Mouse (Mus musculus) layer of hippocampus, postnatal 14 days (tissue): ENCODE results near the gene Mplkip. TPM values are rescaled to one million over a fixed set of nuclear protein-coding genes. Genes with fewer than 3 reads are reported as not detected.

Experiments
- DNase-seq, 2 experiments: peaks; one replicate each; pipeline ENCODE4 v3.0.0; 2021 to 2022; ENCODE audit warnings: low spot score in 2 of 2, mixed read lengths in 1 of 2
- long read RNA-seq, 2 experiments: library from polyadenylated mRNA; stranded (forward); transcript quantifications; one replicate each; pipeline ENCODE4 v2.0.0; 2021
- total RNA-seq, 2 experiments: library from RNA; stranded (reverse); gene quantifications; 2 replicates each; pipeline ENCODE4 v1.2.3; 2021

The Mplkip gene
- 10 to 100 TPM; 18.4 to 19.5 TPM for total RNA-seq
- long read RNA-seq, experiment 1, full-length matches to known transcripts = 17 of 17 reads
- long read RNA-seq, experiment 1, partial matches to known transcripts = 0 of 17 reads
- long read RNA-seq, experiment 1, other reads (novel, unspliced or antisense) = 0 of 17 reads
- long read RNA-seq, experiment 2, full-length matches to known transcripts = 23 of 23 reads
- long read RNA-seq, experiment 2, partial matches to known transcripts = 0 of 23 reads
- long read RNA-seq, experiment 2, other reads (novel, unspliced or antisense) = 0 of 23 reads

DNA sequence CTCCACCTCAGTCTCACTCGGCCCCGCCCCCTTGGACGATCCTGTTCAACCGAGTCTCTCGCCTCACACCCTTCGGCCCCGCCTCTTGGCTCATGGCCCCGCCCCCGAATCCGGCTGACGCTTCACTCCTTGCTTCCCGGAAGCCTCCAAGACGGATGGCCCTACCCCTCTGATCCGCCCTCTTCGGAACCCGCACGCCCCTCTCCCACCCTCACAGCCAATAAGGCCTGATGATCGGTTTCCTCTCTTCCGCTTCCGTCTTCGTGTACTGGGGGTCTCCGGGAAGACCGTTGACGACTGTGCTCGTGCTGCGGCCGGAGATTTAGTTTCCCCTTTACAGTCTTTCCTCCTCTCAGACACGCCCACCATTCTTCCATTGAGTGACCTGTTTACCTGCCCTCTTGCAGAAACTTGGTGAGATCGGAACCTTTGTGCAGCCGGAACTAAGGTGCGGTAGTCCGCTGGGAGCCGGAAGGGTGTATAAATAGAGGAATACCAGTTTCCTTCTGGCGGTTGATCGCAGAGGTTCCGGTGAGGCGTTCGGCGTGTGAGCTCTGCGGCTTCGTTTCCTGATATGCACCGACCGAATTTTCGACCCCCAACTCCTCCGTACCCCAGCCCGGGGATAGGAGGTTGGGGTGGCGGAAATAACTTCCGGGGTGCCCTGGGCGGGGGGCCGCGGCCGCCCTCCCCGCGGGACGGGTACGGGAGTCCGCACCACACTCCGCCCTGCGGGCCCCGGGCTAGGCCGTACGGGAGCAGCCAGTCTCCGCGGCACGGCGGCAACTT lies at the start of gene Mplkip, which contains the start of gene Sugct:
Mplkip (plus strand) TSS at position 282 of the 789 bp plus-strand sequence.
Sugct (minus strand) TSS at position 643 of the 789 bp plus-strand sequence.
- DNase-seq = peak; percentile 99 to 100

DNA sequence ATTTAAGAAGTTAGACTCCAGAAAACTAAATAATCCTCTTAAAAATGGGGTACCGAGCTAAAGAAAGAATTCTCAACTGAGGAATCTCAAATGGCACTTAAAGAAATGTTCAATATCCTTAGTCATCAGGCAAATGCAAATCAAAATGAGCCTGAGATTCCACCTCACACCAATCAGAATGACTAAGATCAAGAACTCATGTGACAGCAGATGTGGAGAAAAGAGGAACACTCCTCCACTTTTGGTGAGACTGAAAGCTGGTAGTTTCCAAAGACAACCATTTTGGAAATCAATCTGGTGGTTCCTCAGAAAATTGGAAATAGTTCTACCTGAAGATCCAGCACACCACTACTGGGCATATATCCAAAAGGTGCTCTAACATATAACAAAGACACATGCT lies 27.6 kb upstream of the Mplkip start:
- no peak for DNase-seq

DNA sequence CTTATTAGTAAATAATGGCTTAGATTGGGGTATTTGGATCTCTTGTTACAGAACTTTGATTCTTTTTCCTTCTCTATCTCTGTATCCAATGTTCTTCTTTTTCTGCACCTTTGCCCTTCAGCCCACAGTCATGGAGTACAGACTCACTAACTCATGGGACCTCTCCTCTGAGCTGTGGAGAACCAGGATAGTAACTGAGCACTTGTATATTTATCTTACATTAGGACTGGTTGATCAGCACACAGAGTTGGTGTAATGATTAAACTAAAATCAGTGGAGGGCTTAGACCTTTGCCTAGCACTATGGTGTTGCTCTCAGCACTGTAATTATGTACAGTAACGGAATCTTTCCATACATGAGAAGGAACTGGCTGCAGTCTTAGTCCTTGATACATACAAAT lies 23.9 kb upstream of the Mplkip start:
- no peak for DNase-seq

DNA sequence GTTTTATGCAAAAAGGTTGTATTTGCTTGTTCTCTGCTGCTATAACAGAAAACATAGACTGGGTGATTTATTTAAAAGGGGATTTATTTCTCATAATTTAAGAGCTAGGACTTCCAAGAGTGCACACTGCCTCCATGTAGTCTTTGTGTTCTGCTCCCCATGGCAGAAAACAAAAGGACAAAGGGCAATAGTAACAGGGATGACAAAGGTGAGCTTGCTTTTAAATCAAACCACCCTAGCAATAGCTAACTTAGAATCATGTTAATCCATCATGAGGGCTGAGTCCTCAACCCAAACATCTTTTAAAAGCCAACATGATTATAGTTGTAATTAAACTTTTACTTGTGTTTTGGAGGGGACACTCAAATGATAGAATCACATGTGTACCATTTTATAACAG lies 5.5 kb upstream of the Mplkip start:
- DNase-seq = no peak

DNA sequence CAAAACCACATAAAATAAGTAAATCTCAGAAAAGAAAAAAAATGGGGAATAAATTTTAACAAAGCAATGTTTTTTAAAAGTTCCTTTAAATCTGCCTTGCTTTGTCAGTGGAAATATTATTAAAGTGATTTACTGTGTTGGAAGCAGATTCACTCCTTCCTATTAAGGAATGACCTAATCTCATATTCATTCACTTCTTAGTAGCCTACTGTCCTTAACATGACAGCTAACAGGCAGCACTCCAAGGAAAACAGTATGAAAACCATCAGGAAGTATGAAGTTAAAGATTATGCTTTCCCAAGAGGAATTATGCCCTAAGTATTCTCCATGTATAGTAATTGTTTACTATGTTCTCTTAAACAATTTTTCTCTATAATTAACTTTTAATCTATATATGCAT lies 4.3 kb upstream of the Mplkip start:
- no peak for DNase-seq

DNA sequence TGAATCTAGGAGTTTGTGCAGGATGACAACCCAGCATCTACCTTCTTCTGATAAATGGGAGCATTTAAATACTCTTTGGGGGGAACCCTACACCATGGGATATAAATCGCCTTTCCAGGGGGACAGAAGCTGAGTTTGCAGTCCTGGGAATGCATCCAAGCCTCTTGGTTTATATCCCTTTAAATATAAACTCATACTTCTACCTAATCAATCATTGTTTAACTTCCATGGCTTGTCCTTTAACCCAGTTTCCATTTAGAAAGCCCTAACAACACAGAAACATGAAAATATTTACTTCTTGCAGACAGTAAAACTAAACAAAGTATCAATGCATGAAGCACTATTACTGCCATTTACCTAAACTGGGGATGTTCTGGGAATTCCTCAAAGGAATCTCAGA lies 3.6 kb upstream of the Mplkip start:
- no peak for DNase-seq

DNA sequence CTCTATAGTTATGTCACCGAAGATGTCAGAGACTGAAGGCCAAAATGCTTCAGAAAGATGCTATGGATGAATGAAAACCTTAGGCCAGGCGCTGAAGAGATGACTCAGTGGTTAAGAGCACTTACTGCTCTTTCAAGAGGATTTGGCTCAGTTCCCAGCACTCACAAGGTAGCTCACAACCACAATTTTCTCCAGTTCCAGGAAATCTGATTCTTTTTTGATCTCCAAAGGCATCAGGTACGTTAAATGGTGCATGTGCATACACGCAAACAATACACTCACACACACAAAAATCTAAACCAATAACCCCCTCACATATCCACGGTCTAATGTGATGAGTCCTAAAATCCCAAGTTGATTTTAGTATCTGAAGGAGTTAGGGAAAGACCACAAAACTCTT lies 1.2 kb upstream of the Mplkip start:
- DNase-seq = no peak

DNA sequence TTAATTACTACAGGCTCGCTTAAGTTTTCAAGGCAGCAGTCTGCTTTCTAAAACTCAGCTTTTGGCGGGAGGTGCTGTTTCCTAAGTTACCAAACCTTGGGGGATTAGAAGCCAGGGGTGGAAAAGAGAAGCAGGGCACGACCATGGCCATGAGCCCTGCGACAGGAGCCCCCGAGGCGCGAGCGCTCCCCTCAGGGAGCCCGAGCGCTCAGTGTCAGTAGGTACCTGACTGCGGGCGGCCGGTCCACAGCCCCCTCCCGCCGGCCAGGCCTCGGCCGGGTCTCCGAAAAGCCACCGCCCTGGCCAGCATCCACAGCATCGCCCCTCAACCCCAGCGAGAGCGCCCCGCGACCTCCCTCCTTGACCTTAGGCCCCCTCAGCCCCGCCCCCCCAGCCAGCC lies 578 bp upstream of the Mplkip start:
- no peak for DNase-seq

DNA sequence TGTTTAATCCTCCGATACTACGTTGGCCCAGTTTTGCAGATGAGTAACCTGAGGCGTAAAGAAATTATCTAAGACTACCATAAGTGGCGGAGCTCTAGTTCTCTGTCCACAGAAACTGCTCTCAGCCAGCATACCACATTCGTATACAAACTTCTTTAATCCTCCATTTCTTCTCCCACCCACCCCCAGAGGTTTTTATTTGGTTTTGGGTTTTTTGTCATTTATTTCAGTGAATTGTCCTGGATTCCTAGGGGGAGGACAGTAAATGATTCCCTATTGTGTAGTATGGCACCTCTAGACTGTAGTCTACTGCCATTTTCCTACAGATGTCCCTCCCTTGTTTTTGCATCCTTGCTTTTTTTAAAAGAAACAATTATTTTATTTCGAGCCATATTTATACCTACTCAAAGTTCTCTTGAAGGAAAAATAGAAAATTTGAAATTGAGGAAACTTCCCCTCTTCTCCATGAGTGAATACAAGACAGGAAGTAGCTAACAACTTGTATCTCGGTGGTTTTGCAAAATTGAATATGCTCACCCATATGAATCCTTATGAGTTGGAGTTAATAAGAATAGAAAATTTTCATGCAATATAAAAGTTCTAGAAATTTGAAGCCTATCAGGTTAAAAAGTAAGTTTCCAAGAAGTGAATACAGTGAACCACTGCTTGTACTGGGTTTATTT lies 1.0 kb downstream of the Mplkip start:
- no peak for DNase-seq

DNA sequence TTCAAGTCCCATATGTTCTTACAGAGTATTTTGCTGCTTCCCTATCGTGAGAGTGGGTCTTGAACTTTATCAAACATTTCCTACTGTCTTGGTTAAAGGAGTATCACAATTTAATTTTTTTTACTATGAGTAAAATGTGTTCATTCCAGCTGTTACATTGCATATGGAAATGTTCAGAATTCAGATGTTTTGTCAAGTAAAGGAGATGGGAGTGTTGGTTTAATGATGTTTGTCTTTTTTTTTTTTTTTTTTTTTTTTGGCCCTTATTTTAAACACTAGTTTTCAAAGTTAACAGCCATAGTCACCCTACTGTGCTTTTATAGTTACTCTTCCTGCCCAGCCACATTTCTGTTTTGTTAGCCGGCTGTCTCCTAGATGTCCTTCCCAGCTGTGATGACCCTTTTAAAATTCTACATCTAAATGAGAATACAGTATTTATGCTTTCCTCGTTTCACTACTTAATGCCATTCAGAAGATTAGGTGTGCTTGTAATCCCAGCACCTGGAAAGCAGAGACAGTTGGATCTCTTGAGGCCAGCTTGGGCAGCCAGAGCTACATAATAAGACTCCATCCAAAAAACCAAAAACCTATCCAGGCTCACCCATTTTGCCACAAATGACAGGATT lies 5.2 kb downstream of the Mplkip start:
- DNase-seq = no peak

DNA sequence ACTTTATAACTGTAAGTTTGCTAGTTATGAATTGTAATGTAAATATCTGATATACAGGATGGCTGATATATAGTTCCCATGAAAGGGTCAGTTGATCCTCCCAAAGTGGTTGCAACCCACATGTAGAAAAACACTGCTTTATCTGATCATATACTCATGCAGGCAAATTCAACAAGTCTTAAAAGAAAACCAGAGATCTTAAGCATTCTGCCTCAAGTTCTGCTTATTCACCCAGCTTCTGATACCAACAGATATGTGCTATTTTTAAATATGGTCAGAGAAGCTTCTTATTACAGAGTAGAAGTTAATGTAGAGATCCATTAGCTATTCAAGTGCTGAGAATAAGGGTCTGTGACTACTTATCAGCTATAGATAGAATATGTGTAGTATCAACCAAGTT lies 6.3 kb downstream of the Mplkip start:
- no peak for DNase-seq

DNA sequence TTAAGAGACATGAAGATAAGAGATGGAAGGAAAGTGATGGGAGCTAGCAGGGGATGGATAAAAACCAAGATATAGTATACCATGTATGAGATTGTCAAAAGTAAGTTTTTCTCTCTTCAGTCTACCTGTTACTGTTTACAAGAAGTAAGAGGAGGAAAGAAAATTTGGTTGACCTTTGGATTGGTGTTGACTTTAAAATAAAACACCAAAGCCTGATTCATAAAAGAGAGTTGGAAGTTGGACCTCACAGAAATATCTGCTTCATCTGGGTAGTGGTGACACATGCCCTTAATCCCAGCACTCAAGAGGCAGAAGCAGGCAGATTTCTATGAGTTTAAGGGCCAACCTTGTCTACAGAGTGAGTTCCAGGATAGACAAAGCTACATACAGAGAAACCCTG lies 7.3 kb downstream of the Mplkip start:
- no peak for DNase-seq

DNA sequence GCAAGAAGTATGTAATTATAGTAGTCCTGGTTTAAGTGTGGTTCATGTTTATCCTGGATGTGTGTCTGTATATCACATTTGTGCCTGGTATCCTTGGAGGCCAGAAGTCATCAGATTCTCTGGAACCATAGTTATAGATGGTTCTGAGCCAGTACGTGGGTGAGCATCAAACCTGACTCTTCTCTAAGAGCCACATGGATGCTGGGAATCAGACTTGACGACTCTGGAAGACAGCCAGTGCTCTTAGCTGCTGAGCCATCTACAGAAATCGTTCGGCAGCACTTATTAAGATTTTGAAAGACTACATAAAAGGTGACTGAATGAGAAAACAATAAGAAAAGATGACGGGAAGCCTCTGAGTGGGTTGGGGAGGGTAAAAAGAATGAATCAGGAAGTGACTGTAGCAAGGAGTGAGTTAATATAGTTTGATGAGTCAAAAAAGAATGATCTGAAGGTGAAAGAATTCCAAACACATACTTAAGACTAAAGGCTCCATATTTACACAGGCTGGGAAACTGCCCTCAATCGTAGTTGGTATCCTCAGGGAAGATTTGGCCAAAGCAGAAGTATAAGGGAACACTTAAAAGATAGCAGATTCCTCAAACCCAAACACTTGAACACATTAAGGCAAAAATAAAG lies 10.3 kb downstream of the Mplkip start:
- DNase-seq = peak in 1 of 2 experiments; percentile 17

DNA sequence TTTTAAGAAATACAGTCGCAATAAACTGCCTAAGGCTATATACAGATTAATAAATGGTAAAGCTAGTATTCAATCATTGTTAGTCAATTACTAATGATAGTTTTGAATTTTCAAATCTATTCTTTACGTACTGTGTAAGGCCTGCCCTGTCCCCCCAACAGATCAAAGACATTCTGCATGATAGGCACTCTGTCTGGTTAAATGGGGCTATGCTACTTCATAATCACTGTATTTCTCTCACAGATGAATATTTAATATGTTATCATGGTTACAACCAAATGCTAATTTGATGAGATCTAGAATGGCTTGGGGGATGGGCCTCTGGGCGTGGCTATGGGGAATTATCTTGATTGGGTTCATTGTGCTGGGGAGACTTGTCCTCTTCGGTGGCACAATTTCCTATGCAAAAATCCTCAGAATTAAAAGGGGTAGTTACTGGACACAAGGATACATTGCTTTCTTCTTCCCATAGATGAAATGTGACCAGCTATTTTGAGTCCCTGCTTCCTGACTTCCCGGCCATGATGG lies 13.9 kb downstream of the Mplkip start:
- DNase-seq = no peak

DNA sequence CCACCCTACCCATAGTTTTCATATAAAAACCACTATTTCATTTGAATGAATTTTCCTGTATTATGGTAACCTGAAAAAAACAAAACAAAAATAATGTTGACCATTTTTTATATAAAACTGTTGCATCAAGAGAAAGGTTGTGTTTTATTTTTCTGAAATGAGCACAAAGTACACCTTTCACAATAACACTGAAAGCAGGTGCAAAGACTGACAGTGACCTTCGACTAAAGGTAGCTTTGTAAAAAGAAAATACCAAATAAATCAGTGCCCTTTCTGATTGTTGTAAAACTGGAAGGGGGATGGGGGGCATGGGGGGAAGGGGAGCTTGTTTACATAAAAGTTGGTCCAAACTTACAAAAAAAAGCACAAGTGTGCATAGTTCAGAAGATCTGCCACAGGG lies 22.4 kb downstream of the Mplkip start:
- no peak for DNase-seq

DNA sequence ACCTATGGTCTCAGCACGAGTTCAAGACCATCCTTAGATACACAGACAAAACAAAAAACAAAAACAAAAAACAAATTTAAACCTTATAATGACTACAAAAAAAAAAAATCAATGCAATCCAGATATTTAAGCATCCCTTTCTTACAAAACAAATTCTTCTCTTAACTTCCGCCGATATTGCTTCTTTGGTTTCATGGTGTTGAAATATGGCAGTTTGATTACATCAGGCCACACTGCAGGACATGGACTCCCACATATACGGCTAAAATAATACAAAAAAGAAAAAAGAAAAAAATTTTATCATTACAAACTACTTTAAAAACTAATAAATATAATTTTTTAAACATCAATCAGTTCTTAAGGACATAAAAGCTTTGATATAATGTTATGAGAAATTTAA lies 32.9 kb downstream of the Mplkip start:
- DNase-seq = no peak

DNA sequence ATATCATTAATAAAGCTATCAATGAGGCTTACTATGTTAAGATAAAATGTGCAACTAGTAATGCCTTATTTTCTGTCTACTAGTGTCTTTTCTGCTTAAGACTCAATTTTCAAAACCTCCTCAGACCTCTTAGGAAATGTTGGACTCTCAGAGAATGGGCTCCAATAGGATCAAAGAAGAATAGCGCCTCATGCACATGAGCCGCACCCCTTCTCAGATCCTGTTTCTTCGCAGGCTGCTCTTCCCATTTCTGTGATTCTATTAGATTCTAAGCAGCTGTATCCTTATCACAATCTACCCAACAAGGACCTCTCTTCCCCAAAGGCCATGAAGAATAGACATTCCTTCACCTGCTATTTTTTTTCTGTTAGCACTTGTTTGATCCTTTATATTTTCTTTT lies 33.8 kb downstream of the Mplkip start:
- DNase-seq = no peak
